Mouse (Mus musculus) embryonic facial prominence, embryonic 15.5 days (tissue): ENCODE measurements around the gene Katnal1. TPM values are rescaled to one million over a fixed set of nuclear protein-coding genes. Genes with fewer than 3 reads are reported as not detected.

Source experiments
- ATAC-seq: fragments of 200-750 bp; cut with Nextera tagmentation; 2 replicates; pipeline ENCODE4 v1.8.0; 2017; ENCODE audit warnings: low read depth, moderate TSS enrichment; ENCODE audit not compliant: insufficient number of reproducible peaks, low FRiP score, low TSS enrichment
- H3K27ac ChIP-seq: fragments of 300-500 bp; sonication (generic); replicated peaks from 2 replicates; pipeline ENCODE4 v1.5.1; 2015; ENCODE audit warnings: mild to moderate bottlenecking, inconsistent platforms
- H3K27me3 ChIP-seq: fragments of 300-500 bp; sonication (generic); 2 replicates; pipeline ENCODE4 v1.6.1; 2015; ENCODE audit warnings: inconsistent platforms
- H3K36me3 ChIP-seq: fragments of 300-500 bp; sonication (generic); 2 replicates; pipeline ENCODE4 v1.6.1; 2015; ENCODE audit warnings: mild to moderate bottlenecking, inconsistent platforms
- H3K4me1 ChIP-seq: fragments of 300-500 bp; sonication (generic); 2 replicates; pipeline ENCODE4 v1.6.1; 2015; ENCODE audit warnings: inconsistent platforms
- H3K4me2 ChIP-seq: fragments of 300-500 bp; sonication (generic); replicated peaks from 2 replicates; pipeline ENCODE4 v1.6.1; 2015; ENCODE audit warnings: mild to moderate bottlenecking, inconsistent platforms
- H3K4me3 ChIP-seq: fragments of 300-500 bp; sonication (generic); replicated peaks from 2 replicates; pipeline ENCODE4 v1.5.1; 2015; ENCODE audit warnings: mild to moderate bottlenecking, inconsistent platforms
- H3K9ac ChIP-seq: fragments of 300-500 bp; sonication (generic); 2 replicates; pipeline ENCODE4 v1.6.1; 2015; ENCODE audit warnings: inconsistent platforms
- H3K9me3 ChIP-seq: fragments of 300-500 bp; sonication (generic); replicated peaks from 2 replicates; pipeline ENCODE4 v1.6.1; 2016; ENCODE audit warnings: inconsistent platforms
- WGBS: fragments of 180-500 bp; shearing (Covaris S2); methylation state at CpG from one replicate; pipeline ENCODE4 v1.1.7; 2015; 5-methylcytosine and 5-hydroxymethylcytosine counted together
- polyA plus RNA-seq: library from polyadenylated mRNA; unstranded; fragments of >200 nt; fragmentation: Nextera tagmentation; extraction: Ambion mirVana; gene quantifications from 2 replicates; pipeline ENCODE4 v1.2.1, GENCODE M21; 2015

Gene Katnal1
- polyA plus RNA-seq, 1 experiment from 2014 or later, result 15.8 TPM

GRCm38 (mm10) chr5:148879218-148879617 lies 49.9 kb downstream of the Katnal1 start:
- no peaks in the 10 kb centered on the region for H3K27me3 ChIP-seq
- H3K4me3 ChIP-seq, result no peak overlapping the region
- 70% methylated on average over 6 of the region's 6 CpGs for WGBS

GRCm38 (mm10) chr5:148873116-148873515 lies 56.0 kb downstream of the Katnal1 start:
- no peak for ATAC-seq

More at GRCm38 (mm10) chr5:148879218-148879617, 49.9 kb downstream of the Katnal1 start:
- H3K9me3 ChIP-seq, result no peaks in the 10 kb centered on the region
- no peak overlapping the region for H3K27ac ChIP-seq
- peaks cover 68% of the 10 kb centered on the region for H3K36me3 ChIP-seq
- no peak for ATAC-seq
- H3K4me1 ChIP-seq, result no peaks in the 10 kb centered on the region; the same call in 1 of the 2 replicates
- no peak overlapping the region for H3K9ac ChIP-seq
- no peak overlapping the region for H3K4me2 ChIP-seq

GRCm38 (mm10) chr5:148869583-148869982 lies 59.5 kb downstream of the Katnal1 start:
- H3K4me3 ChIP-seq, result no peak overlapping the region
- no peak overlapping the region for H3K27ac ChIP-seq
- peaks cover 17% of the 10 kb centered on the region for H3K4me1 ChIP-seq
- peaks cover 15% of the 10 kb centered on the region; the same call in 1 of the 2 replicates for H3K36me3 ChIP-seq
- 48% methylated on average over 3 of the region's 3 CpGs for WGBS
- no peaks in the 10 kb centered on the region for H3K27me3 ChIP-seq
- no peak overlapping the region for H3K9ac ChIP-seq
- no peak for ATAC-seq
- H3K9me3 ChIP-seq, result no peaks in the 10 kb centered on the region
- H3K4me2 ChIP-seq, result no peak overlapping the region

More at GRCm38 (mm10) chr5:148873116-148873515, 56.0 kb downstream of the Katnal1 start:
- Histone ChIP-seq H3K36me3 (peaks cover 47% of the 10 kb centered on the region), H3K27ac (no peak overlapping the region), H3K27me3 (no peaks in the 10 kb centered on the region), H3K4me1 (no peaks in the 10 kb centered on the region), H3K4me3 (no peak overlapping the region), H3K4me2 (no peak overlapping the region), H3K9ac (no peak overlapping the region), H3K9me3 (no peaks in the 10 kb centered on the region)
- 83% methylated on average over 8 of the region's 8 CpGs for WGBS

- no peak overlapping the region for H3K4me3 ChIP-seq
- no peak for ATAC-seq
- H3K4me1 ChIP-seq, result peaks cover 17% of the 10 kb centered on the region
- H3K9me3 ChIP-seq, result no peaks in the 10 kb centered on the region
- H3K27ac ChIP-seq, result no peak overlapping the region
- WGBS, result 78% methylated on average over 6 of the region's 6 CpGs
- no peak overlapping the region for H3K4me2 ChIP-seq
- no peak overlapping the region for H3K9ac ChIP-seq
- H3K36me3 ChIP-seq, result 0 out of 2 replicates have a peak, but pooled peaks cover 7% of the 10 kb centered on the region
- H3K27me3 ChIP-seq, result no peaks in the 10 kb centered on the region
Measured at GRCm38 (mm10) chr5:148867766-148868165, 61.4 kb downstream of the Katnal1 start.

DNA sequence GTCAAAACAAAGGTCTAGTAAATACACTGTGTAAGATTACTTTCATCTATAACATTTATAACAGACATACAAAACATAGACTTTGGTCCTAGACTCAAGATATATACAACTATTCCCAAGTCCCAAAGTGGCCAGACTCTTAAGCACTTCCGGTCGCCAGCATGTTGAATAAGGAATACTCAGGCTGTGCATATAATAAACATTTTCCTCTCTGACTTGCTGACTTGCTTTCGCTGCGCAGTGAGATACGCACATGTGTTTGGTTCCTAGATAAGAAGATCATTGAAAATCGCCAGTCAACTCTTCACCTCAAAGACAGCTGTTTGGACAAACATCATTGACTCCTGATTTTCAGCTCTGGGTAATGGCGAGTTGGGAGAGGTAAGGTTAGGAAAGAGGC lies 61.9 kb downstream of the Katnal1 start:
- 0 out of 2 replicates have a peak, but pooled peaks cover 1% of the 10 kb centered on the region for H3K36me3 ChIP-seq
- no peaks in the 10 kb centered on the region for H3K9me3 ChIP-seq
- no peaks in the 10 kb centered on the region for H3K27me3 ChIP-seq
- H3K9ac ChIP-seq, result no peak overlapping the region
- WGBS, result 83% methylated on average over 7 of the region's 7 CpGs
- no peak overlapping the region for H3K4me2 ChIP-seq
- peaks cover 17% of the 10 kb centered on the region for H3K4me1 ChIP-seq
- no peak for ATAC-seq
- H3K27ac ChIP-seq, result no peak overlapping the region
- H3K4me3 ChIP-seq, result no peak overlapping the region

- H3K36me3 ChIP-seq, result no peaks in the 10 kb centered on the region
- H3K27ac ChIP-seq, result no peak overlapping the region
- H3K4me1 ChIP-seq, result peaks cover 17% of the 10 kb centered on the region
- H3K4me2 ChIP-seq, result no peak overlapping the region
- no peaks in the 10 kb centered on the region for H3K27me3 ChIP-seq
- H3K9ac ChIP-seq, result no peak overlapping the region
- ATAC-seq, result no peak
- H3K4me3 ChIP-seq, result no peak overlapping the region
- no peaks in the 10 kb centered on the region for H3K9me3 ChIP-seq
- WGBS, result 60% methylated on average over 10 of the region's 10 CpGs
Measured at GRCm38 (mm10) chr5:148866571-148866970, 62.5 kb downstream of the Katnal1 start.

GRCm38 (mm10) chr5:148863409-148863808 lies 65.7 kb downstream of the Katnal1 start:
- H3K27ac ChIP-seq, result no peak overlapping the region
- no peak overlapping the region for H3K4me2 ChIP-seq
- ATAC-seq, result no peak
- no peak overlapping the region for H3K9ac ChIP-seq
- H3K27me3 ChIP-seq, result no peaks in the 10 kb centered on the region
- H3K9me3 ChIP-seq, result no peaks in the 10 kb centered on the region
- peaks cover 17% of the 10 kb centered on the region for H3K4me1 ChIP-seq
- WGBS, result 56% methylated on average over 6 of the region's 6 CpGs
- H3K4me3 ChIP-seq, result no peak overlapping the region
- no peaks in the 10 kb centered on the region for H3K36me3 ChIP-seq

DNA sequence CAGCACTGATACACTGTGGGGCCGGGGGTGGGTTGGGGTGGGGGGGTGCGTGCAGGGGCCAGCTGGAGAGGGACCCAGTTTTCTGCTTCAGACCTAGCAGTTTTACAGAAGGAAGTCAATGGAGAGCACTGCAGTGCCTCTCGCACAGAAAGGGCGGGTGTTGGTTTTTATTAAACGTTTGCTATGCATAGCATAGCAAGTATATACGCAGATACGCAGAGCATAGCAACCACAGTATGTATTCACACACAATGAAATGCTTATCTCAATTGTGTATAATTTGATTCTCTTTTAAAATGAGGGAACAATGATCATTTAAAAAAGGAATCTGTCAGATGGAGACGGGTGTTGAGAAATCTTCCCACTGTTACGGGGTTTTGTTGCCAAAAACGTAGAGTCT lies 66.3 kb downstream of the Katnal1 start:
- no peaks in the 10 kb centered on the region for H3K36me3 ChIP-seq
- H3K4me1 ChIP-seq, result peaks cover 17% of the 10 kb centered on the region
- H3K4me3 ChIP-seq, result no peak overlapping the region
- H3K4me2 ChIP-seq, result no peak overlapping the region
- no peaks in the 10 kb centered on the region for H3K27me3 ChIP-seq
- 55% methylated on average over 10 of the region's 10 CpGs for whole genome bisulfite sequencing
- H3K9me3 ChIP-seq, result no peaks in the 10 kb centered on the region
- no peak overlapping the region for H3K9ac ChIP-seq
- no peak overlapping the region for H3K27ac ChIP-seq
- ATAC-seq, result no peak

- Histone ChIP-seq H3K27ac (no peak overlapping the region), H3K4me1 (peaks cover 17% of the 10 kb centered on the region), H3K9me3 (no peaks in the 10 kb centered on the region), H3K4me3 (no peak overlapping the region), H3K4me2 (no peak overlapping the region), H3K36me3 (no peaks in the 10 kb centered on the region), H3K9ac (no peak overlapping the region), H3K27me3 (no peaks in the 10 kb centered on the region)
- no peak for ATAC-seq
- 57% methylated on average over 8 of the region's 8 CpGs for WGBS
Measured at GRCm38 (mm10) chr5:148862136-148862535, 67.0 kb downstream of the Katnal1 start.

DNA sequence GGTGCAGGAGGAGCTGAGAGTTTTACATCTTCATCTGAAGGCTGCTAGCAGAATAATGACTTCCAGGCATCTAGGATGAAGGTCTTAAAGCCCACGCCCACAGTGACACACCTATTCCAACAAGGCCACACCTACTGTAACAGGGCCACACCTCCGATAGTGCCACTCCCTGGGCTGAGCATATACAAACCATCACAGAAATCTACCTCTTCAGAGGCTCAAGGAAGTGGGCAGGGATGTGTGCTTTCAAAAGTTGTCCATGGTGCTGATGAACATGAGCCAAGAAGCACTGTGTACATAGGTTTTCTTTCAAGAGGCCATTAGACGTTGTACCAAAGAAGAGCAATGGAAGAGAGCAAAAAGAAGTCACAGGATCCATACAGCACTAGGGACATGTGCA lies 71.6 kb downstream of the Katnal1 start:
- ATAC-seq, result no peak
- Histone ChIP-seq H3K4me2 (no peak overlapping the region), H3K4me3 (no peak overlapping the region), H3K9ac (no peak overlapping the region), H3K4me1 (0 out of 2 replicates have a peak, but pooled peaks cover 5% of the 10 kb centered on the region), H3K27me3 (no peaks in the 10 kb centered on the region), H3K9me3 (no peaks in the 10 kb centered on the region), H3K27ac (no peak overlapping the region), H3K36me3 (no peaks in the 10 kb centered on the region)
- 78% methylated on average over 3 of the region's 3 CpGs for WGBS

DNA sequence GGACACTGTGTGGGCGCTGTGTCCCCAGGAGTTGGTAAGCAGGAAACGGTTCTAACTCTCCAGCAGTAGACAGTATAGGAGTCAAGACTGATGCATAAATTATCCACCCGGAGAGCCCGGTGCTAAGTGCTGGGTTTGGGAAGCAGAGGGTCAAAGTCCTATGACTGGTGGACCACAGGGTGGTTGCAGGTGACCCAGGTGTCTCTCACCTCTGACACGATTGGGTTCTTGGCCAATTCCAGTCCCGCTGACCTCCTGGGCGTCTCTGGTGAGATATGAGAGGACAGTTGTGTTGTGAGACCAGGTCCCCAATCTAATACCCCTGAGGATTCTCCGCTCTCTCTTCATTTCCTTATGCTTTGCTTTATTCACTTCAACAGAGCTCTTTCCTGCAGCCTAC lies 74.1 kb downstream of the Katnal1 start:
- H3K4me1 ChIP-seq, result 0 out of 2 replicates have a peak, but pooled peaks cover 5% of the 10 kb centered on the region
- no peak for ATAC-seq
- no peak overlapping the region for H3K4me2 ChIP-seq
- H3K9ac ChIP-seq, result no peak overlapping the region
- WGBS, result 82% methylated on average over 8 of the region's 8 CpGs
- no peaks in the 10 kb centered on the region for H3K27me3 ChIP-seq
- H3K4me3 ChIP-seq, result no peak overlapping the region
- H3K27ac ChIP-seq, result no peak overlapping the region
- no peaks in the 10 kb centered on the region for H3K36me3 ChIP-seq
- H3K9me3 ChIP-seq, result no peaks in the 10 kb centered on the region

GRCm38 (mm10) chr5:148854166-148854565 lies 75.0 kb downstream of the Katnal1 start:
- Histone ChIP-seq H3K4me3 (no peak overlapping the region), H3K27ac (no peak overlapping the region), H3K9me3 (no peaks in the 10 kb centered on the region), H3K4me2 (no peak overlapping the region), H3K27me3 (no peaks in the 10 kb centered on the region), H3K36me3 (no peaks in the 10 kb centered on the region), H3K9ac (no peak overlapping the region), H3K4me1 (0 out of 2 replicates have a peak, but pooled peaks cover 5% of the 10 kb centered on the region)
- ATAC-seq, result no peak
- WGBS, result 17% methylated on average over 5 of the region's 5 CpGs
